Mouse (Mus musculus) midbrain, embryonic 13.5 days (tissue): Measurements from ENCODE around the gene Toe1. TPM values are rescaled to one million over a fixed set of nuclear protein-coding genes. Genes with fewer than 3 reads are reported as not detected.

Source experiments
- ATAC-seq: fragments of 200-750 bp; cut with Nextera tagmentation; 2 replicates; pipeline ENCODE4 v1.8.0; 2017; ENCODE audit warnings: mild to moderate bottlenecking, moderate TSS enrichment, moderate library complexity
- H3K27ac ChIP-seq: fragments of 300-500 bp; sonication (generic); 2 replicates; pipeline ENCODE4 v1.5.1; 2015; ENCODE audit warnings: inconsistent platforms, mild to moderate bottlenecking, moderate library complexity
- H3K27me3 ChIP-seq: fragments of 300-500 bp; sonication (generic); 2 replicates; pipeline ENCODE4 v1.6.1; 2015; ENCODE audit warnings: mild to moderate bottlenecking, inconsistent platforms
- H3K36me3 ChIP-seq: fragments of 300-500 bp; sonication (generic); 2 replicates; pipeline ENCODE4 v1.6.1; 2015; ENCODE audit warnings: mild to moderate bottlenecking, inconsistent platforms
- H3K4me1 ChIP-seq: fragments of 300-500 bp; sonication (generic); replicated peaks from 2 replicates; pipeline ENCODE4 v1.6.1; 2015; ENCODE audit warnings: inconsistent platforms
- H3K4me2 ChIP-seq: fragments of 300-500 bp; sonication (generic); replicated peaks from 2 replicates; pipeline ENCODE4 v1.6.1; 2015; ENCODE audit warnings: moderate library complexity, mild to moderate bottlenecking, inconsistent platforms
- H3K4me3 ChIP-seq: fragments of 300-500 bp; sonication (generic); replicated peaks from 2 replicates; pipeline ENCODE4 v1.5.1; 2015; ENCODE audit warnings: mild to moderate bottlenecking, inconsistent platforms
- H3K9ac ChIP-seq: fragments of 300-500 bp; sonication (generic); replicated peaks from 2 replicates; pipeline ENCODE4 v1.6.1; 2015; ENCODE audit warnings: mild to moderate bottlenecking, inconsistent platforms
- H3K9me3 ChIP-seq: fragments of 300-500 bp; sonication (generic); 2 replicates; pipeline ENCODE4 v1.6.1; 2016; ENCODE audit warnings: mild to moderate bottlenecking, inconsistent platforms
- WGBS: fragments of 180-500 bp; shearing (Covaris S2); methylation state at CpG from one replicate; pipeline ENCODE4 v1.1.7; 2015; 5-methylcytosine and 5-hydroxymethylcytosine counted together
- polyA plus RNA-seq: library from polyadenylated mRNA; unstranded; fragments of >200 nt; fragmentation: Nextera tagmentation; extraction: Ambion mirVana; gene quantifications from 2 replicates; pipeline ENCODE4 v1.2.1, GENCODE M21; 2015

Gene Toe1
- polyA plus RNA-seq, 1 experiment from 2014 or later, result 33.1 TPM

- Histone ChIP-seq H3K9ac (no peak overlapping the region), H3K4me2 (no peak overlapping the region), H3K9me3 (0 out of 2 replicates have a peak, but pooled peaks cover 4% of the 10 kb centered on the region), H3K4me3 (no peak overlapping the region), H3K27ac (no peak overlapping the region), H3K4me1 (no peaks in the 10 kb centered on the region), H3K36me3 (no peaks in the 10 kb centered on the region), H3K27me3 (no peaks in the 10 kb centered on the region)
- no peak for ATAC-seq
- 39% methylated on average over 7 of the region's 7 CpGs for WGBS
Measured at GRCm38 (mm10) chr4:116787985-116788760, 19.3 kb downstream of the Toe1 start.

- no peak for ATAC-seq
- Histone ChIP-seq H3K27me3 (no peaks in the 10 kb centered on the region), H3K4me2 (no peak overlapping the region), H3K9me3 (0 out of 2 replicates have a peak, but pooled peaks cover 4% of the 10 kb centered on the region), H3K4me1 (peaks cover 9% of the 10 kb centered on the region), H3K36me3 (no peaks in the 10 kb centered on the region), H3K9ac (no peak overlapping the region), H3K4me3 (no peak overlapping the region), H3K27ac (no peak overlapping the region)
- 100% methylated on average over 1 of the region's 1 CpGs for WGBS
Measured at GRCm38 (mm10) chr4:116786587-116786986, 20.9 kb downstream of the Toe1 start.

DNA sequence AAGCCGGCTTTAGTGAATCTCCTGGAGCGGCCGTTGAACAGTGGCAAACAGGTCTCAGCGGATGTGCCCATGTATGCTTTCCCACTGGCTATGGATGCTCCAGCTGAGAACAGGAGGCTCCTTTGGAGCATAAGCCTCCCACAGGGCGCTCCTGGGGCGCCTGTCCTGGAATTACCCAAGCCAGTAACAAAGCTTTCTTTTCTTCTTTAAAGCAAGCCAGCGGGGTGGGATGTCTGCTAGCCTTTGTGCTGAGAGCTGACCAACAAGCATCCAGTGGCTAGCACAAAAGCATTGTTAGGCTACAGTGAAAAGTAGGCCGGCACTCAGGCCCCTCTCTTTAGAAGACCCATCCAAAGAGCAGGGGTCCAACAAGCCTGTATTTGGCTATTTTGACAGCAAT, 25.3 kb downstream of the Toe1 start:
- H3K9ac ChIP-seq, result peak overlapping the region; percentile 30; the same call in 1 of the 2 replicates
- peak overlapping the region; percentile 9; the same call in 1 of the 2 replicates for H3K4me2 ChIP-seq
- no peak for ATAC-seq

GRCm38 (mm10) chr4:116781366-116781765, 26.1 kb downstream of the Toe1 start:
- no peak for ATAC-seq
- no peaks in the 10 kb centered on the region for H3K36me3 ChIP-seq
- 0 out of 2 replicates have a peak, but pooled peaks cover 1% of the 10 kb centered on the region for H3K9me3 ChIP-seq
- no peak overlapping the region for H3K4me2 ChIP-seq
- no peak overlapping the region for H3K9ac ChIP-seq
- 50% methylated on average over 2 of the region's 2 CpGs for WGBS
- H3K27me3 ChIP-seq, result 0 out of 2 replicates have a peak, but pooled peaks cover 2% of the 10 kb centered on the region
- no peak overlapping the region for H3K27ac ChIP-seq
- H3K4me1 ChIP-seq, result peaks cover 9% of the 10 kb centered on the region
- no peak overlapping the region for H3K4me3 ChIP-seq

More for the DNA sequence above, 25.3 kb downstream of the Toe1 start:
- 0 out of 2 replicates have a peak, but pooled peaks cover 2% of the 10 kb centered on the region for H3K27me3 ChIP-seq
- WGBS, result 5% methylated on average over 8 of the region's 8 CpGs
- H3K9me3 ChIP-seq, result 0 out of 2 replicates have a peak, but pooled peaks cover 4% of the 10 kb centered on the region
- H3K4me1 ChIP-seq, result peaks cover 9% of the 10 kb centered on the region
- peak overlapping the region; percentile 27; the same call in 1 of the 2 replicates for H3K27ac ChIP-seq
- no peaks in the 10 kb centered on the region for H3K36me3 ChIP-seq
- H3K4me3 ChIP-seq, result no peak overlapping the region

DNA sequence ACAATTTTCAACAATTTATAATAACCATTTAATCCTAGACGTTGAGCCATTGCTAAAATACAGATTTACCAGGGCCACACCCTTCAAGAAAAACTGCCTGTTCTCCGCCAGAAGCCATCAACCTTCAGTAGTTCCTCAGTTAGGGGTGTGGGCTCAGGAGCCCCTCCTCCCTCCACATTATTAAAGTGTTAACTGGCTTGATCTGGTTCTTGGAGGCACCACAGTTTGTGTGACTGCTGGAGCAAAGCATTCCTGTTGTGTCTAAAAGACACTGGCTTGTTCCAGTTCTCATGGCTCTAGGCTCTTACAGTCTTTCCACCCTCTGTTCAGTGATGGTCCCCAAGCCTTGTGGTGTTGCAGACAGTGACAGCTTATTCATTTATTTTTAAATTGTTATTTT, 26.9 kb downstream of the Toe1 start:
- peaks cover 9% of the 10 kb centered on the region for H3K4me1 ChIP-seq
- no peak overlapping the region for H3K9ac ChIP-seq
- H3K4me3 ChIP-seq, result no peak overlapping the region
- 79% methylated on average over 2 of the region's 2 CpGs for WGBS
- H3K36me3 ChIP-seq, result no peaks in the 10 kb centered on the region
- H3K9me3 ChIP-seq, result no peaks in the 10 kb centered on the region
- no peak for ATAC-seq
- H3K27ac ChIP-seq, result no peak overlapping the region
- H3K4me2 ChIP-seq, result no peak overlapping the region
- H3K27me3 ChIP-seq, result 0 out of 2 replicates have a peak, but pooled peaks cover 2% of the 10 kb centered on the region

DNA sequence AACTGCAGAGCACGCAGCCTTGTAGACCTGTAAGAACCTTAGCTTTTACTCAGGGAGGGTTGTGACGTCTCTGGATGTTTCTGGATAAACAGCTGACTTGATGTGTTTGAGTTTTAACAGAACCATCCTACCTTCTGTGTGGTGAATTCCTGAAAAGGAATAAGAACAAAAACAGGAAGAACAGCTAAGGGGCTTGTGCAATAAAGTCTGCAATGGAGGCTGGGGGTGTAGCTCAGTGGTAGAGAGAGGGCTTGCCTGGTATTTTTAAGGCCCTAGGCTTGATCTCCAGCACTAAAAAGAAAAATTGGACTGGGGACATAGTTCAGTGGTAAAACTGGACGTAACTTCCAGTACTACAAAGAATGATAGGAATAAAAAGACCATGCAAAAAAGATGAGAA, 30.4 kb downstream of the Toe1 start:
- Histone ChIP-seq H3K4me2 (no peak overlapping the region), H3K27ac (no peak overlapping the region), H3K9me3 (no peaks in the 10 kb centered on the region), H3K27me3 (0 out of 2 replicates have a peak, but pooled peaks cover 2% of the 10 kb centered on the region), H3K4me3 (no peak overlapping the region), H3K4me1 (peaks cover 3% of the 10 kb centered on the region), H3K9ac (no peak overlapping the region), H3K36me3 (no peaks in the 10 kb centered on the region)
- no peak for ATAC-seq
- WGBS, result 96% methylated on average over 3 of the region's 3 CpGs

DNA sequence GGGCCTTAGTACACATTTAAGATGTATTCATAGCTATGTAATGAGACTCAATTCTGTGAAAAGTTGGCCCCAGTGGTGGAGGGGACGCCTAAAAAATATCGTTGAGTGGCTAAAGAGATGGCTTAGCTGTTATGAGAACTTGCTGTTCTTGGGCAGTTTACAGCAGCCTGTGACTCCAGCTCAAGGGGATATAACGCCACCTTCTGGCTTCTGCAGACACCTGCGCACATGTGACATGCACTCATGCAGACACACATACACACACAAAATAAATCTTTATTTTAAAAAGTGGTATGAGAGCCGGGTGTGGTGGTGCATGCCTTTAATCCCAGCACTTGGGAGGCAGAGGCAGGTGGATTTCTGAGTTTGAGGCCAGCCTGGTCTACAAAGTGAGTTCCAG, 31.0 kb downstream of the Toe1 start:
- Histone ChIP-seq H3K27me3 (0 out of 2 replicates have a peak, but pooled peaks cover 2% of the 10 kb centered on the region), H3K4me1 (no peaks in the 10 kb centered on the region), H3K9me3 (no peaks in the 10 kb centered on the region), H3K9ac (no peak overlapping the region), H3K4me2 (no peak overlapping the region), H3K36me3 (no peaks in the 10 kb centered on the region), H3K27ac (no peak overlapping the region), H3K4me3 (no peak overlapping the region)
- WGBS, result 93% methylated on average over 5 of the region's 5 CpGs
- ATAC-seq, result no peak

DNA sequence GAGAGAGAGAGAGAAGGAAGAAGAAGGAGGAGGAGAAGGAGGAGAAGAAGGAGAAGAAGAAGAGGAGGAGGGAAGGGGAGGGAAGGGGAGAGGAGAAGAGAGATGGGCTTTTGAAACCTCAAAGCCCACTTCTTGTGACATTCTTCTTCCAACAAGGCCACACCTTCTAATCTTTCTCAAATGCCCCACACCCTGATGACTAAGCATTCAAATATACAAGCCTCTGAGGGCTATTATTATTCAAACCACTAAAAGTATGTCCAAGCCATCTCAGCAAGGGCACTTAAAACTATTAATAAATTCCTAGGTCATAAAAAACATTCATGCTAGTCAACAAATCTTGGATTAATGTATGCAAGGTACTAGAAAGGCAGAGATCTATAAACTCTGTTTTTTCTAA, 38.4 kb downstream of the Toe1 start:
- no peak for ATAC-seq

DNA sequence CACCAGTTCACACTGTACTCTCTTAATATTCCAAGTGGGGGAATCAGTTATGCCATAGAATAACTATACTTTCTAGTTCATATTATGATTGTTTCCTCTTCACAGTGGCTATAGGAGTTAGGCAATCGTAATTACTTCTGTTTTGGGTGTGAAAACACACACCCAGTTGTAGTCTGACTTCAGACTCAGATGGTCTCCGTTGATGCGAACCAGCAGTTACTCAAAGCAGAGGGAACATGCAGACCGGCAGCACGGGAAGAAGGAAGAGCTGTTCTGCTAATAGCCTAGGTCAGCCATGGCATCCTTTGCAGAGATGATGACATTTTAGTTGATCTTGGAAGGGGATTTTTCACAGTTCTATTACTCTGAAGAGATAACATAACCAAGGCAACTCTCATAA, 38.9 kb downstream of the Toe1 start:
- H3K27me3 ChIP-seq, result no peaks in the 10 kb centered on the region

More for the DNA sequence above, 38.4 kb downstream of the Toe1 start:
- no peaks in the 10 kb centered on the region for H3K36me3 ChIP-seq
- H3K9me3 ChIP-seq, result no peaks in the 10 kb centered on the region
- no peak overlapping the region for H3K4me3 ChIP-seq
- H3K27me3 ChIP-seq, result no peaks in the 10 kb centered on the region
- H3K4me1 ChIP-seq, result no peaks in the 10 kb centered on the region
- no peak overlapping the region for H3K9ac ChIP-seq
- H3K4me2 ChIP-seq, result no peak overlapping the region
- no peak overlapping the region for H3K27ac ChIP-seq

DNA sequence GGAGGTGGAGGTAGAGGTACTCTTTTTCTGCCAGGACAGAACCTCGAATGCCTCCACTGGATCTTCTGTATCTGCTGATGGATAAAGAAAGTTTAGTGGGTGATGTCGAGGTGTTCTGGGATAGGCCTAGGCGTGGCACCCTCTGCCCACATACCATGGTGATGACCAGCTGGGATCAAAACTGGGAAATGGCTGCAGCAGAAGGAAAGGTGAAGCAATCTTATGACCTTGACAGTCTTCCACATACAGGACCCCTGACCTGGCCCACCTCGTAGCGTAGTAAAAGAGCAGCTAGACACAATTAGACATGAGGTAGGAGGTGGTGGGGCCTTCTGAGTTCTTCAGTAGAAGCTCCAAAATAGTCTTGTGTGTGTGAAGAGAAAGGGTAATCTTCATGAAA, 43.4 kb downstream of the Toe1 start:
- H3K27me3 ChIP-seq, result no peaks in the 10 kb centered on the region
- H3K4me2 ChIP-seq, result no peak overlapping the region
- H3K27ac ChIP-seq, result no peak overlapping the region
- no peaks in the 10 kb centered on the region for H3K9me3 ChIP-seq
- no peak for ATAC-seq
- WGBS, result 93% methylated on average over 5 of the region's 5 CpGs
- H3K36me3 ChIP-seq, result no peaks in the 10 kb centered on the region
- no peak overlapping the region for H3K9ac ChIP-seq
- H3K4me1 ChIP-seq, result no peaks in the 10 kb centered on the region
- H3K4me3 ChIP-seq, result no peak overlapping the region

More for the DNA sequence above, 38.9 kb downstream of the Toe1 start:
- Histone ChIP-seq H3K4me1 (no peaks in the 10 kb centered on the region), H3K27ac (no peak overlapping the region), H3K4me3 (no peak overlapping the region), H3K9ac (no peak overlapping the region), H3K4me2 (no peak overlapping the region), H3K36me3 (no peaks in the 10 kb centered on the region), H3K9me3 (no peaks in the 10 kb centered on the region)
- ATAC-seq, result no peak
- 91% methylated on average over 5 of the region's 5 CpGs for WGBS

DNA sequence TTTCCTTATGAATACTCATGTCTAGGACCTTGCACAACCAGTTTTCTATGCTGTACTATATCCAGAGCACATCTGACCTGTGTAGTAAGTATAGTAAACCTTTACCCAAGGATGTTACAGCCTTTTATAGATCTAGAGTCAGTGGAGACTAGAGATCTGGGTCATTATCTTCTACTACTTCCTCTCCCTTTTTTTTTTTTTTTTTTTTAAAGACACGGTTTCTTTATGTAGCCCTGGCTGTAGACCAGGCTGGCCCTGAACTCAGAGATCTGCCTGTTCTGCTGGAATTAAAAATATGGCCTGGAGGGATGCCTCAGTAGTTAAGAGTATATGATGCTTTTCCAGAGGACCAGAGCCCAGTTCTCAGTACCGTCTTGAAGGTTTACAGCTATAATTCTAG, 45.5 kb downstream of the Toe1 start:
- H3K9me3 ChIP-seq, result no peaks in the 10 kb centered on the region
- no peak overlapping the region for H3K4me3 ChIP-seq
- H3K4me2 ChIP-seq, result no peak overlapping the region
- H3K27ac ChIP-seq, result no peak overlapping the region
- H3K27me3 ChIP-seq, result no peaks in the 10 kb centered on the region
- 79% methylated on average over 2 of the region's 2 CpGs for WGBS
- no peaks in the 10 kb centered on the region for H3K4me1 ChIP-seq
- H3K9ac ChIP-seq, result no peak overlapping the region
- no peak for ATAC-seq
- no peaks in the 10 kb centered on the region for H3K36me3 ChIP-seq

DNA sequence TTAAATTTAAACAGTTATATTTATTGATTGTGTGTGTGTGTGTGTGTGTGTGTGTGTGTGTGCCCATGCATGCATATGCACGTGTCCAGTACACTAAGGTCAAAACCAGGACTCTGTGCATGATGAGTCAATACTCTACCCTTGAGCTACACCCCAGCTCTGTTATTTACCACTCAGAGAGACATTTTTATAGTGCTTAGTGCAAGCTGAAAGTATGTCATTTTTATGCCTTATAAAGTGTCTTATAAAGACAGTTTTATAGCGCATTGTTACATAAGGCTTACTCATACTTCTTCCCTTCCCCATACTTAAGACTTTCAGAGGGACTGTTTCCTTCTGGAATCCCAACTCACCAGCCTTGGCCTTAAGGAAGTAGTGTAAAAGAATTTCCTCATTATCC, 57.7 kb downstream of the Toe1 start:
- WGBS, result 84% methylated on average over 2 of the region's 2 CpGs
- no peak overlapping the region for H3K27ac ChIP-seq
- no peak for ATAC-seq
- no peak overlapping the region for H3K9ac ChIP-seq
- H3K9me3 ChIP-seq, result no peaks in the 10 kb centered on the region
- no peaks in the 10 kb centered on the region for H3K36me3 ChIP-seq
- no peaks in the 10 kb centered on the region for H3K4me1 ChIP-seq
- no peak overlapping the region for H3K4me2 ChIP-seq
- H3K4me3 ChIP-seq, result no peak overlapping the region
- no peaks in the 10 kb centered on the region for H3K27me3 ChIP-seq
